Mouse (Mus musculus): ENCODE measurements around the gene Pgd.
A peak's percentile ranks its signal among the peaks of the same experiment; 100 is the strongest.
"Not testable (repeated sequence)": the region's sequence is repeated elsewhere in the genome, so short reads cannot be mapped to it uniquely, and the experiment has no call there.

Pgd gene

DNA sequence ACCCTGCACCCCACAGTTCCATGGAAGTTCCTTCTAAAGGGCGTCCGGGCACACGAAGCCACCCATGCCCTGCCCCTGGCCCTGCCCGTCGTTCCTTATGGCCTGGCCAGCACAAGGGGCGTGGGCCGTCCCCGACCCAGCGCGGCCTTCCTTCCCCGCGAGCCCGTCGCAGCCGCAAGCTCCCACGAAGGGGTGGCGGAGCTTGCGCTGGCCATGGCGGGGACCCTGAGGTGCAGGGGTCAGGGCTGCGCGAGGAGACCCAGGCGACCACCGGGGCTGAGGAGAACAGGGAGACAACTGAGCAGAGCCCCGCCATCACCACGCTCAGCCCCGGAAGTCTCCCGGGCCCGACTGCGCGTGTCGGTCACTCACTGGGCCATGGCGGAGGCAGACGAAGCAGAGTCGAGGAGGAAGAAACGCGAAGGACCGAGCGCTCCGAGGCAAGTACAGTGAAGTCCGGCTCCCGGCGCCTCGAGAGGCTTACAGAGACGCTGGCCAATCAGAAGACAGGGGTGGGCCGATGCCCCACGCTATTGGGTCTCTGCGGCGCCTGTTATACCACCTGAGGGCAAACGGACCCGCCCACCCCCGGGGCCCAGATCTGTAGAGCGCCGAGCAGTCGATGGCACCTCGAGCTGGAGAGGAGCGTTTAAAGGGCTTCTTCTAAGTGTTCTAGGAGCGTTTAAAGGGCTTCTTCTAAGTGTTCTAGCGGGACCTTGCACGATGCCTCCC is at the start of gene Pgd:
Gene Pgd (minus strand): TSS at position 557 of the 732 bp plus-strand sequence.
- peak; percentile 96 for DNase-seq (ENCODE audit: low spot score)

GRCm38 (mm10) chr4:149215982-149216381 is 49.4 kb upstream of the Pgd start:
- DNase-seq (ENCODE audit: low spot score): no peak

- DNase-seq (ENCODE audit: low spot score): no peak
Observed at GRCm38 (mm10) chr4:149215397-149215796, 48.8 kb upstream of the Pgd start.

DNA sequence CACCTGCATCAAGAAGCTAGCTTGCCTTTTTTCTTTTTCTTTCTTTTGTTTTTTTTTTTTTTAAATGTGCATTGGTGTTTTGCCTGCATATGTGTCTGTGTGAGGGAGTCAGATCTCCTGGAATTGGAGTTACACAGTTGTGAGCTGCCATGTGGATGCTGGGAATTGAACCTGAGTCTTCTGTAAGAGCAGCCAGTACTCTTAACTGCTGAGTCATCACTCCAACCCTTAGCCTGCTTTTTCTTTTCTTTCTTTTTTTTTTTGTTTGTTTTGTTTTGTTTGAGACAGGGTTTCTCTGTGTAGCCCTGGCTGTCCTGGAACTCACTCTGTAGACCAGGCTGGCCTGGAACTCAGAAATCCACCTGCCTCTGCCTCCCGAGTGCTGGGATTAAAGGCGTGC is 47.9 kb upstream of the Pgd start:
- not testable (repeated sequence) for DNase-seq (ENCODE audit: low spot score)

GRCm38 (mm10) chr4:149213466-149213865 is 46.9 kb upstream of the Pgd start:
- DNase-seq (ENCODE audit: low spot score): no peak

- not testable (repeated sequence) for DNase-seq (ENCODE audit: low spot score)
Observed at GRCm38 (mm10) chr4:149211441-149211840, 44.9 kb upstream of the Pgd start.

DNA sequence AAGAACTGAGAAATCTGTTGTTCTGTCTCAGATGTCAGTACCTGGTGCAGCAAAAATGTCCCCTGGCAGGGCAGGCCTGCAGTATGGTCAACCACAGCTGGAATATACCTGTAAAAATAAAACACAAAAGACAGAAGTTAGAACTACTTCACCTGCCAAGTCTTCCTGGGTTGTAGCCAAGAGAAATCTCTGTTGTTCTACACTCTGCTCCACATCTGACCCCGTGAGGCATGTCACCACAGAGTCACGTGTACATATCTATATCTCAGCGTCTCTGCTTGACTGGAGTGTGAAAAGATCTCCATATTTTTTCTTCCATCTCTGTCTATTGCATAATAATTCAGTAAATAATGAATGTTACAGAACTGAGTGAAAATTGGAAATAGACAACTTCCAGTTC is 35.9 kb upstream of the Pgd start:
- DNase-seq (ENCODE audit: low spot score): no peak

GRCm38 (mm10) chr4:149201110-149201509 is 34.5 kb upstream of the Pgd start:
- no peak for DNase-seq (ENCODE audit: low spot score)

GRCm38 (mm10) chr4:149197180-149197579 is 30.6 kb upstream of the Pgd start:
- no peak for DNase-seq (ENCODE audit: low spot score)

DNA sequence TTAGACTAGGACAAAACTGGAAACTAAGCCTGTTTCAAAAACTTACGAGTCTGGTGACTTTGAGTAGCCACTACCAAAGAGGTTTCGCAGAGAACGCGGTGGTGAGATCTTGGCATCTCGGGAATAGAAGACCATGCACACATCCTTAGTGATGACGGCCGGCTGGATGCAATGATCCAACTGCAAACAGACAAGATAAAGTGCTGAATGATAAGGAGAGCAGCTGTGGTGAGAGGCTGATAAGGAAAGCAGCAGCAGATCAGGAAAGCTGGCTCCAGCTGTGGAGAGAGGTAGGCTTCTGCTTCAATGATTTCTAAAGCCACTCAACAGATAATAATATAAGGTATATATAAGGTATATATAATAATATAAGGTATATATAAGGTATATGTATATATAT is 24.5 kb upstream of the Pgd start:
- DNase-seq (ENCODE audit: low spot score): no peak

GRCm38 (mm10) chr4:149188563-149188962 is 22.0 kb upstream of the Pgd start:
- DNase-seq (ENCODE audit: low spot score): no peak

DNA sequence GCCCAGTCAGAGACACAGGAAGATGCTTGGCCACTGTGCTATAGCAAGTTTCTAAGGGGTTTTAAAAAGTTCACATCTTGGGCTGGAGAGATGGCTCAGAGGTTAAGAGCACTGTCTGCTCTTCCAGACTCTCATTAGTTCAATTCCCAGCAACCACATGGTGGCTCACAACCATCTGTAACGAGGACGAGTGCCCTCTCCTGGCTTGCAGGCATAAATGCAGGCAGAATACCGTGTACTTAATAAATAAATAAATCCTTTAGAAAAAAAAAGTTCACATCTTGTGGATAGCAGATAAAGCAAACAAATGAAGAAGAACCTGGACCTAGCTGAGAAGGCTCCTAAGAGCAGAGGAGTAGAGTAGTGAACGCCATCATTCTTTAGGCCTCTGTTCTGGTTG is 16.2 kb upstream of the Pgd start:
- DNase-seq (ENCODE audit: low spot score): no peak

- no peak for DNase-seq (ENCODE audit: low spot score)
Observed at GRCm38 (mm10) chr4:149182192-149182591, 15.6 kb upstream of the Pgd start.

GRCm38 (mm10) chr4:149179573-149179972 is 13.0 kb upstream of the Pgd start:
- DNase-seq (ENCODE audit: low spot score): no peak

DNA sequence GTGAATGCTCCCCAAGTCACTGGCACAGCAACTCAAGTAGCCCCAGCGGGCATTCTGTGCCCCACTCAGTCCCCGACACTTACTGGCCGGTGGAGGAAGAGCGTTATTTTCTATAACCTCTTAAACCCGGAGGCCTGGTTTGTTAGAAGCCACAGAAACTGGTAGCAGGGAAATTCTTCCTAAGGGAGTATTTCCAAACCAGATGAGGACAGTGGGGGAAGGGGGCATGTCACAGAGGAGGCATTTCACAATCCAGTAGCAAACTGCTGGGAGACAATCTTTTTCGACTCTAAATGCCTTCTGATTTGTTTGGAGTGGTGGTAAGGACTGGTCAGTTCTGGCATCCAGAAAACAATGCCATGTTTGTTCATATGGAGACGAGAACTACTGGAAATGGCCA is 12.6 kb upstream of the Pgd start:
- DNase-seq (ENCODE audit: low spot score): no peak

DNA sequence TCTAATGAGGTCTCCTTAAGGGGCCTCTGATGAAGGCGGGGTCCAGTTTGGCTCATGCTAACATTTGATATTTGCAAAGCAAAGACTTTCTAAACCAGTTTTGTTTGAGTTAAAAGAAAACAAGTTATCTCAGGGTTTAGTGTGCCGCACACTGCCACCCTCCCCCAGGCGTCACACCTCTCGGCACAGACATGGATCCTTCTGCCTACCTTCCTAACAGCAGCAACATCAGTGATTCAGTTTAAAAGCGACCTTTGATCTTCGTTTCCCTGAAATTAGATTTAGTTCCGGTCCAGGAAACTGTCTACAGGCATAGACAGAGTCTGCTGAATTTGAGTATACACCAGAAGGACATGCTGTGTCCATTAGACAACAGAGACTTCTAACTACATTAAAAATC is 11.8 kb upstream of the Pgd start:
- no peak for DNase-seq (ENCODE audit: low spot score)

- DNase-seq (ENCODE audit: low spot score): no peak
Observed at GRCm38 (mm10) chr4:149177046-149177445, 10.5 kb upstream of the Pgd start.

GRCm38 (mm10) chr4:149176645-149177044 is 10.1 kb upstream of the Pgd start:
- no peak for DNase-seq (ENCODE audit: low spot score)

DNA sequence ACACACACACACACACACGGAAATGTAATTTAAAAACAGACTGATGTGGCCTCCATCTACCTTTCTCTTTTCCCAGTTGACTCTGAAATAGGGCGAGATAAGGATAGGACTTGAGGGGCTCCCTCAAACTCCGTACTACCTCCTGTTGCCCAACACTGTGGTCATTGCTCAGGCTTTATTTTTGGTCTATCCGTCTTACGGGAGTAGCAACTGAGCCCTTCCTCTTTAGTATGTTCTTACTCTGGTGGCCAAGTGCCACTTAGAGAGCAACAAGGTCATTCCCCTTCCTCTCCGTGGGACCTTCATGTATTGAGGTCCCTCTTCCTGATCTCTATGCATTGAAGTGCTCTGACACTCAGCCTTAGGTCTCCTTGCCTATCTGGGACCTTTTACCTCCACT is 7.1 kb upstream of the Pgd start:
- DNase-seq (ENCODE audit: low spot score): no peak

DNA sequence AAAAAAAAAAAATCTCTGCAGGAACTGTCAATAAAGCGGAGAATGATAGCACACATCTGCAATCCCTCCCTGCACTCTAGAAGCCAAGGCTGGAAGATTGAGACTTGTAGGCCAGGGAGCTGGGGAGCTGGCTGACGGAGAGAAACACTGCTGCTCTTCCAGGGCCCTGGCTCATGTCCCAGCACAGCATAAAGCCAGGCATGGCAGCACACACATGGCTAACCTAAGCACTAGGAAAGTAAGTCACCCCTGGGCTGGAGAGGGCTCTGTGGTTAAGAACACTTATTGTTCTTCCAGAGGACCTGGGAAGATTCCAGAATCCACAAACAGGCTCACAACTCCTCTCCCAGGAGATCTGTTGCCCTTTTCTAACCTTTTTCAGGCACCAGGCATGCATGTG is 6.1 kb upstream of the Pgd start:
- DNase-seq (ENCODE audit: low spot score): peak; percentile 44

DNA sequence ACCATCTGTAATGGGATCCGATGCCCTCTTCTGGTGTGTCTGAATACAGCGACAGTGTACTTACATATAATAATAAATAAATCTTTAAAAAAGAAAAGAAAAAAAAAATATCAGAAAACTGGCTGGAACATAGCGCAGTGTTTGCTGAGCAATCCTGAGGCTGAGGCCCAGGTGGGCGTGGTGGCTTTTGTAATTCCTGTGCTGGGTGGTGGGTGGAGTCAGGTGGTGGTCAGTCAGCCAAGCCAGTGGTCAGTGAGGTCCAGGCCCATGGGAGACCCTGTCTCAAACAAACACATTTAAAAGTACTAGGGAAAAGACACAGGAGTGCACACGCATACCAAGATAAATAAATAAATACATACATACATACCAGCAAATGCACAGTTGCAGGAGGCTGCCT is 5.5 kb upstream of the Pgd start:
- DNase-seq (ENCODE audit: low spot score): no peak

- no peak for DNase-seq (ENCODE audit: low spot score)
Observed at GRCm38 (mm10) chr4:149171581-149171981, 5.0 kb upstream of the Pgd start.

DNA sequence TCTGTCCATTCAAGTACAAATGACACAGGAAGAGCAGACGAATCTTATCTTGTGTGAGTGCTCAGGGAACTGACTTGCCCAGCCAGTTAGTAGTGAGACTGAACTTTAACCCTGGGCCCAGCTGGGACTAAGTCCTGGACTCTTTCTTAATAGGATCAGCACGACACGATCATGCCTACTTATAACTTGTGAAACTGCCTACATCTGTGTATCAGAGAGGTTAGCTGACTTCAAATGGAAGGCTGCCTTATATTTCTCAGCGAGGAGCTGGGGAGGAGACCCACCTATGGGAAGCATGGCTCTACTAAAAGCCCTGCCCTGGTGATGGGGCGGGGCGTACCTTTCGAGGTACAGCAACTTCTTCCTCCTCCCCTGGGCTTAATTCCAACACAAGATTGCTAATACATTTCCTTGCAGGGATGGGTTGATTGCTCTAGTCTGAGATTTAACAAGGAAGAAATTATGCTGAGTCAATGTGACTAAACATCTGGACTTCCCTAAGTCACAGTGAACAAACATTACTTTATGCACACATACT is 3.9 kb upstream of the Pgd start:
- no peak for DNase-seq (ENCODE audit: low spot score)

DNA sequence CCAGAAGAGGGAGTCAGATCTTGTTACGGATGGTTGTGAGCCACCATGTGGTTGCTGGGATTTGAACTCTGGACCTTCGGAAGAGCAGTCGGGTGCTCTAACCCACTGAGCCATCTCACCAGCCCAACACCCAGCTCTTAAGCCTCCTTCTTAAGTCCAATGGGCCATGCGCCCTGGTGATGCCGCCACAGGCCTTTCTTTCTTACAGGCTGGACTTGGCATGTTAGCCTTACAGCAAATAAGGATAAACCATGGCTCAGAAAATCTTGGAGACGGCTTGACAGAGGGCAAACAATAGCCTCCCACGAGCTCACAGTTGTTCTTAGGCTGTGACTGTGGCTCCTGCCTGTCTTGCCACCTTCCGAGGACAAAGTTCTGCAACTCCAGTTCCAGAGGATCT is 3.4 kb upstream of the Pgd start:
- not testable (repeated sequence) for DNase-seq (ENCODE audit: low spot score)
